Mouse (Mus musculus) c-Kit-positive CD71-negative TER-119-negative erythroid progenitor cells, embryonic 14.5 days (primary cell): ENCODE data around the gene Tbc1d1.

Experiments
- DNase-seq: peaks from one replicate; pipeline ENCODE4 v3.0.0-alpha.2; 2013; ENCODE audit warnings: low read depth

The Tbc1d1 gene

GRCm38 (mm10) chr5:64238894-64239652 is 83.0 kb downstream of the Tbc1d1 start:
- no peak for DNase-seq

GRCm38 (mm10) chr5:64240941-64241682 is 85.0 kb downstream of the Tbc1d1 start:
- DNase-seq, result no peak

- DNase-seq, result no peak
Measured at GRCm38 (mm10) chr5:64241867-64242266, 85.8 kb downstream of the Tbc1d1 start.

GRCm38 (mm10) chr5:64242795-64243455 is 86.8 kb downstream of the Tbc1d1 start:
- no peak for DNase-seq

- no peak for DNase-seq
Measured at GRCm38 (mm10) chr5:64243666-64244065, 87.6 kb downstream of the Tbc1d1 start.

GRCm38 (mm10) chr5:64244283-64244682 is 88.2 kb downstream of the Tbc1d1 start:
- DNase-seq, result no peak

GRCm38 (mm10) chr5:64244745-64245144 is 88.6 kb downstream of the Tbc1d1 start:
- no peak for DNase-seq

GRCm38 (mm10) chr5:64251435-64251834 is 95.3 kb downstream of the Tbc1d1 start:
- DNase-seq, result no peak

GRCm38 (mm10) chr5:64254278-64254677 is 98.2 kb downstream of the Tbc1d1 start:
- no peak for DNase-seq

GRCm38 (mm10) chr5:64254988-64255387 is 98.9 kb downstream of the Tbc1d1 start:
- no peak for DNase-seq

- no peak for DNase-seq
Measured at GRCm38 (mm10) chr5:64263348-64263747, 107.2 kb downstream of the Tbc1d1 start.

- no peak for DNase-seq
Measured at GRCm38 (mm10) chr5:64263898-64264478, 107.9 kb downstream of the Tbc1d1 start.

- DNase-seq, result no peak
Measured at GRCm38 (mm10) chr5:64265145-64265544, 109.0 kb downstream of the Tbc1d1 start.

- no peak for DNase-seq
Measured at GRCm38 (mm10) chr5:64265906-64266305, 109.8 kb downstream of the Tbc1d1 start.

- DNase-seq, result no peak
Measured at GRCm38 (mm10) chr5:64266534-64266933, 110.4 kb downstream of the Tbc1d1 start.

- no peak for DNase-seq
Measured at GRCm38 (mm10) chr5:64267279-64267678, 111.2 kb downstream of the Tbc1d1 start.

- DNase-seq, result no peak
Measured at GRCm38 (mm10) chr5:64269669-64270068, 113.6 kb downstream of the Tbc1d1 start.

- DNase-seq, result no peak
Measured at GRCm38 (mm10) chr5:64273517-64273916, 117.4 kb downstream of the Tbc1d1 start.

- DNase-seq, result no peak
Measured at GRCm38 (mm10) chr5:64274296-64274695, 118.2 kb downstream of the Tbc1d1 start.

GRCm38 (mm10) chr5:64274738-64275451 is 118.8 kb downstream of the Tbc1d1 start:
- DNase-seq, result peak; percentile 28

GRCm38 (mm10) chr5:64277646-64278191 is 121.6 kb downstream of the Tbc1d1 start:
- DNase-seq, result no peak
